Mouse (Mus musculus) cerebellum, postnatal 25 days (tissue): ENCODE results near the gene Nrip2.
"Not testable (repeated sequence)": the region's sequence is repeated elsewhere in the genome, so short reads cannot be mapped to it uniquely, and the experiment has no call there.

ENCODE experiments used
- DNase-seq, 2 experiments: peaks; one replicate each; pipeline ENCODE4 v3.0.0; 2021; ENCODE audit warnings: mixed read lengths in 2 of 2

Gene Nrip2

GRCm38 (mm10) chr6:128398996-128399395 is at the start of gene Nrip2:
TSS of gene Nrip2 (plus strand) at chr6:128399296.
- DNase-seq, result no peak

- peak in 1 of 2 experiments; percentile 22 for DNase-seq
Observed at GRCm38 (mm10) chr6:128349711-128350110, 49.4 kb upstream of the Nrip2 start.

- DNase-seq, result no peak
Observed at GRCm38 (mm10) chr6:128354140-128354539, 45.0 kb upstream of the Nrip2 start.

GRCm38 (mm10) chr6:128355201-128355681 is 43.9 kb upstream of the Nrip2 start:
- DNase-seq, result peak in 1 of 2 experiments; percentile 53

GRCm38 (mm10) chr6:128355726-128356416 is 43.2 kb upstream of the Nrip2 start, which contains the start of gene Tulp3:
TSS of gene Tulp3 (minus strand) at chr6:128355851.
- DNase-seq, result peak; percentile 97 to 99

- peak; percentile 80 to 84 for DNase-seq
Observed at GRCm38 (mm10) chr6:128358999-128359398, 40.1 kb upstream of the Nrip2 start.

- DNase-seq, result no peak
Observed at GRCm38 (mm10) chr6:128361901-128362300, 37.2 kb upstream of the Nrip2 start.

- DNase-seq, result peak; percentile 87 to 92
Observed at GRCm38 (mm10) chr6:128362381-128363006, 36.6 kb upstream of the Nrip2 start, which contains the start of the genes Rhno1 and Foxm1. TSS of gene Rhno1 (minus strand) at chr6:128362911. TSS of gene Foxm1 (plus strand) at chr6:128362967.

GRCm38 (mm10) chr6:128363007-128363825 is 35.9 kb upstream of the Nrip2 start:
- DNase-seq, result no peak

GRCm38 (mm10) chr6:128364721-128365120 is 34.4 kb upstream of the Nrip2 start:
- no peak for DNase-seq

GRCm38 (mm10) chr6:128366466-128366865 is 32.6 kb upstream of the Nrip2 start:
- DNase-seq, result no peak

- no peak for DNase-seq
Observed at GRCm38 (mm10) chr6:128370040-128370439, 29.1 kb upstream of the Nrip2 start.

- DNase-seq, result no peak
Observed at GRCm38 (mm10) chr6:128375192-128375591, 23.9 kb upstream of the Nrip2 start, which contains the start of the genes Tex52 and Gm44596. TSS of gene Tex52 (plus strand) at chr6:128375456. TSS of gene Gm44596 (plus strand) at chr6:128375503.

- DNase-seq, result no peak
Observed at GRCm38 (mm10) chr6:128376371-128377085, 22.6 kb upstream of the Nrip2 start.

GRCm38 (mm10) chr6:128379636-128380035 is 19.5 kb upstream of the Nrip2 start:
- no peak for DNase-seq

- not testable (repeated sequence) for DNase-seq
Observed at GRCm38 (mm10) chr6:128380594-128381167, 18.4 kb upstream of the Nrip2 start.

- no peak for DNase-seq
Observed at GRCm38 (mm10) chr6:128381254-128381653, 17.8 kb upstream of the Nrip2 start.

GRCm38 (mm10) chr6:128383752-128384151 is 15.3 kb upstream of the Nrip2 start:
- no peak for DNase-seq

- DNase-seq, result no peak
Observed at GRCm38 (mm10) chr6:128385026-128385425, 14.1 kb upstream of the Nrip2 start.

GRCm38 (mm10) chr6:128389185-128389584 is 9.9 kb upstream of the Nrip2 start:
- no peak for DNase-seq

GRCm38 (mm10) chr6:128390683-128391082 is 8.4 kb upstream of the Nrip2 start:
- DNase-seq, result no peak
